Mouse (Mus musculus) kidney, adult 11 months (tissue): Measurements from ENCODE around the gene Ppie.
"Not testable (repeated sequence)": the region's sequence is repeated elsewhere in the genome, so short reads cannot be mapped to it uniquely, and the experiment has no call there.

Experiments
- DNase-seq: peaks from one replicate; pipeline ENCODE4 v3.0.0; 2022

Gene Ppie

GRCm38 (mm10) chr4:123139513-123140154, at the start of gene Ppie:
Gene Ppie (minus strand): TSS chr4:123139951.
- peak; percentile 58 for DNase-seq

- DNase-seq = no peak
These were observed 45.1 kb upstream of the Ppie start for GRCm38 (mm10) chr4:123184816-123185215.

GRCm38 (mm10) chr4:123183239-123184056, 43.7 kb upstream of the Ppie start:
- DNase-seq = peak; percentile 76

DNA sequence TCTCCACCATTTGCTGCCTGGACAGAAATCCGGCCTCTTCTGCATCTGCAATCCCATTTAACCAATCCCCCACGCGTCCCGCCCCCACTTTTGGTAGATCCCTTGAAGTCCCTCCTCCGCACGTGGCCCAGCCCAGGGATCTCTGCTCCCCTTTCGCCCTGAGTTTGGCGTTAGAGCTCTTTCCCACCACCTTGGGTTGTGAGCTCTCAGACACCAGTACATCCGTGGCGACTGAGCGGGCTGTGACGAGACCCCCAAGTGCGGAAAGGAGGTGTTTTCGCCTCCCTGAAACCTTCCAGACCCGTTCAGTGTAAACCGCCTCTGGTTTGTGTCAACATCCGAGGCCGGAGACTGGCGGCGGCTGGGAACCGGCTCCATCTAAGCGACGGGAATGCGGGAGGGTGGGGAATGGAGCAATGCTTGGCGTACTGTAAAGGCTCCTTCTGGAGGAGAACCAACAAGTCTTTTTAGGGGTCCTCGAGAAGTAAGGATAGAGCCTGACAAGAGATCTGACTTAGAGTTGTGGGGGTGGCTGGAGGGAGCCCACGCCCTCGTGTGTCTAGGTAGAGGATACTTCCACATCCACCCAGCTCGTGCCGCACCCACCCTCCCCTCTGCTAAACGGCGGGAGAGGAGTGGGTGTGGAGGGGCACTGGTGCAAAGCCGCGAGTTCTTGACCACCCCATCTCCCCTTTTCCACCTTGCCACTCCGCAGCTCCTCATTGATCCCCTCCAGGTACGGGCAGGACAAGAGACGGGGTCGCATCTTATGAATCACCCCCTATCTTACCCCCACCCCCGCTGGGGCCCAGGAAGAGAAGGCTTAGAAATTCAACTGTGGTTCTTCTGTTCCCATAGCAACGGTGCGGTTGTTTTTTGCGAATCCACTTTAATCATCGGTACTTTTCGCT, 42.8 kb upstream of the Ppie start, which contains the start of gene Hpcal4:
Gene Hpcal4, plus strand, starts transcription at position 900 of the 911 bp plus-strand sequence.
- no peak for DNase-seq

DNA sequence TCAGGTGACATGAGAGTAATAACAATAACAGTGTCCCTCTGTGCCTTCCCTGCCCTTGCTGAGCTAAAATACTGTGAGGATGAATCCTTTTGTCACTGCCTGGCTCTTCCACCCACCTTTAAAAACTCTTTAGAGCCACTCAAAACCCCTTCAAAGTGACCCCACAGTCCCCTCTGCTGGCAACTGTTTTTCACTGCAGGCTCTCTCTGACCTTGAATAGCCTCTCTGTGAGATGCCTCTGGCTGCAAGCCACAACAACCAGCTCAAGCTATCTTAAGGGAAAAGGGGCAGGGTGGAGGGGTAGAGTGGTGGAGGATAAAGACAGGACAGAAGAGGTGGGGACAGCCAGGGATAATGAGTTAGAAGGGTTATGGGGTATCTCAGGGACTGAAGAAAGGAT, 32.1 kb upstream of the Ppie start:
- DNase-seq = no peak

GRCm38 (mm10) chr4:123164157-123164556, 24.4 kb upstream of the Ppie start:
- DNase-seq = no peak

- no peak for DNase-seq
These were observed 22.7 kb upstream of the Ppie start for GRCm38 (mm10) chr4:123162305-123162917.

DNA sequence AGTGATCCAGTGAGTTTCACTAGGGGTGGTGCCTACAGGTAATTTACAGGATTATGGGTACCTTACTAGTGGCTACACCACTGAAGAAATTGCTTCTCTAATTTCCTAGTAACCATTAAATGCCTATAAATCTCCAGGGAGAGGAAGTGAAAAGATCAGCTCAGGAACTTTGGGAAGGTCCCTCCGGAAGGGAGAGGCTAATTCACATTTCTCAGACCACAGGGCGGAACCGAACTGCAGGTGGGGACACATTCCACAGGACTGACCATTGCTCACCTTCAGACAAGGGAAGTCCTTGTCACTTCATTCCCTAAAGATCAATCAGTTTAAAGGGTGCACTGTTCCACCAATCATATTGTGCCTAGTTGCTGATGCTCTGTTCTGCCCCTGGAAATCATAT, 21.5 kb upstream of the Ppie start:
- DNase-seq = not testable (repeated sequence)

GRCm38 (mm10) chr4:123160571-123160970, 20.8 kb upstream of the Ppie start:
- no peak for DNase-seq

GRCm38 (mm10) chr4:123155840-123156239, 16.1 kb upstream of the Ppie start:
- no peak for DNase-seq

DNA sequence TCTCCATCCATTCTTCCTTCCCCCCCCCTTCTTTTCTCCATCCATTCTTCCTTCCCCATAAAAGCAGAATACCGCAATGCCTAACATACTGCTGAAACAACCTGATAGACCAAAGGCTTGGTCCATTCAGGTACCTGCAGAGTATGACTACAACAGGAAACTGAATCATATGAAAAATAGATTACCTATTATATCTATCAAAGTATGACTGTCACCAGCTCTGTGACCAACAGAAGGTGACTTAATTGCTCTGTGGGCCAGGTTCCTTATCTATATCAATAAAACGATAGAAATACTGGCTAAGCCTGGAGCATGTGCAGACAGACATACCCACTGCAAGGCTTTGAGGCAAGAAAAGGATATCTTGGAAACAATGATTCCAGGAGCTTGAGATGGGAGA, 15.7 kb upstream of the Ppie start:
- no peak for DNase-seq

GRCm38 (mm10) chr4:123155004-123155403, 15.3 kb upstream of the Ppie start:
- peak; percentile 5 for DNase-seq

DNA sequence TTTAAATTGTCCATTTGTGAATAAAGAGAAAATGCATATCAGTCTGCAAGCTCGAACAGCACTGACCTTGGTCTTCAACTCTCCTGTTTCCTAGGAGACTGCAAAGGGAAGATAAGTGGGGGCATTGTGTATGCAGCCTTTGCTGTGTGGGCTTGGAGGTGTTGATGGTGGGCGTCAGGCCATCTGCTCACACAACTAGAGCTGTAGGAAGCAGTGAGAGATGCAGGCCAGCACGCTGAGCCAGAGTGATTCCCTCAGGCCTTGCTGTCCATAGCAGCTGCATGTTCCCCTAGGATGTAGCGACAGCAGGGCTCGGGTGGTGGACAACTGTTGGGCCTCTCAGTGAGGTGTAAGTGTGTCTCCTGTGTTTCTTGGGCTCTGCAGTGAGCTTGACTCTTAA, 13.2 kb upstream of the Ppie start:
- DNase-seq = no peak

GRCm38 (mm10) chr4:123152003-123152402, 12.3 kb upstream of the Ppie start:
- DNase-seq = no peak

GRCm38 (mm10) chr4:123147446-123148150, 7.8 kb upstream of the Ppie start:
- no peak for DNase-seq

GRCm38 (mm10) chr4:123137551-123137950, 2.2 kb downstream of the Ppie start:
- DNase-seq = no peak

DNA sequence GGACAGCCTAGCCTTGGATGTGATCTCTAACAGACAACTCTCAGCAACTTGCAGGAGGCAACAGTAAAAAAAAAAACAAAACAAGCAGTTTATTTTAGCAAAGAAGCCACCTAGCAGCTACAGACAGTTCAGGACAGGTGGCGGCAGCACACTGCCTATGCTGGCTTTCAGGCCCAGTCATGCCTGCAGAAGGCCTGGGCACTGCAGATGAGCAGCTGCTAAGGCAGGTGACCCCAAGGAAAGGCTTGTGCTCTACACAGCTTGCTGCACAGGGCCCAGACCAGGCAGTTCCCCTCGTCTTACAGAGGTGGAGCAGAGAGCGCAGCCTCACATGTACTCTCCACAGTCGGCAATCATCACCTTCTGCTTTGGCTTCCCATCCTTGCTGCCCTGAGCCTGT, 12.7 kb downstream of the Ppie start:
- no peak for DNase-seq

DNA sequence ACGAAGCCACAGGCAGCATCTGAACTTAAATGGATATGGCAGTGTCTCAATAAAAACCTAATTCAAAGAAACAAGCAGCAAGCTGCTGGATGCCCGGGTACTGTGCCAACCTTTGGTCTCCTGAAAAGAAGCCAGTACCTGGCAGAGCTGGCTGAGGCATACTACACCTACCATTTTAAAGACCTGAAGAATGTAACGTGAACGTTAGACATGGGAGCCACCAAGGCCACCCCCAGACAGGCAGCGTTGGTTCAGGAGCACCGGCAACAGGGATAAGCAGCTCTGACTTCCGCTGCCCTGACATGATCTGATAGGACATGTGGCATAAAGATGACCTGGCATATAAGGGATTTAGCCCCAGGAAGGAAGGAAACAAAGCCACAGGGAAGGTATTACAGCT, 13.1 kb downstream of the Ppie start:
- no peak for DNase-seq

DNA sequence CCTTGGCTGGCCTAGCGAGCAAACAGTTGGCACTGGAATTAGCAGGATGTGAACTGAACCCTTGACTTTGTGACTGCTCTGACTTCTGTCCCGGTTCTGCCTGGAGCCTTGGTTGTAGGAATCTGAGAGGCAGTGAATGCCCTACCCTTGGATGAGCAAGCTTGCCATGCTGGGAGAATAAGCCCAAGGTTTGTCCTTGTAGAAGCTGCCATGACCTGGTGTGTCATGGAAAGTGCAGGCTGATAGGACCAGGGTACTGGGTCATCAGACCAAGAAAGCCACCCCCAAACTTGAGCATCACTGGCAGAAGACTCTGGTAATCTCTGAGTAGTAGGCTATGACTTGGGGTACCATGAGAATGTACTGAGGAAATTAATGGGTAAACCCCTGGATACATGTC, 18.5 kb downstream of the Ppie start:
- no peak for DNase-seq

DNA sequence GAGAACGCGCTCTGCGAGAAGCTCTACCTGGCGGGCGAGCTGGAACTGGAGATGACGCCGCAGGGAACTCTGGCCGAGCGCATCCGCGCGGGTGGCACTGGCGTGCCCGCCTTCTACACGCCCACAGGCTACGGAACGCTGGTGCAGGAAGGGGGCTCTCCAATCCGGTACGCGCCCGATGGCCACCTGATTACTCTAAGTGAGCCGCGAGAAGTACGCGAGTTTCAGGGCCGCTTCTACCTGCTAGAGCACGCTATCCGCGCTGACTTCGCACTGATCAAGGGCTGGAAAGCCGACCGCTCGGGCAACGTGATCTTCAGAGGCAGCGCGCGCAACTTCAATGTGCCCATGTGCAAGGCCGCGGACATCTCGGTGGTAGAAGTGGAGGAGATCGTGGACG, 23.1 kb downstream of the Ppie start:
- DNase-seq = not testable (repeated sequence)

DNA sequence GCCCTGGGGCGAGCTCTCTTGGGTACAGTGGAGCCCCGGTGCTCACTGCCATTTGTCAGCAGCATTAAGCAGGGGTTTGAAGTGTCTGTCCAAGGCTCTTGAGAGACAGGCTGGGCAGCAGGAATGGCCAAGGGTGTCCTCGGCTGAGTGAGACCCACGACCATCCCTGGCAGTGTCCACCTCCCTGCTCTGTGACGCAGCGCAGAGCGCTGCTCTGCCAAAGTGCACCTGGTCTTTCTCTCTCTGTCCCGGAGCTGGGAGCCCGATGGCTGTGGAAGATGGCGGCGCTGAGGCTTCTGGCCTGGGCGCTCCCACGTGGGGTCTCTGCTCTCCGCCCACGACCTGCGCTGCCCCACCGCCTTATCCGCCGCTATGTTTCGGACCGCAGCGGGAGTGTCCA, 23.7 kb downstream of the Ppie start, which contains the start of gene Oxct2b:
Gene Oxct2b, plus strand, starts transcription at position 256 of the 400 bp plus-strand sequence.
- DNase-seq = no peak

GRCm38 (mm10) chr4:123114651-123115050, 25.1 kb downstream of the Ppie start:
- DNase-seq = not testable (repeated sequence)
